Mouse (Mus musculus) left cerebral cortex, adult 18-20 months (tissue): ENCODE results near the gene 2210011C24Rik. TPM values are rescaled to one million over a fixed set of nuclear protein-coding genes. Genes with fewer than 3 reads are reported as not detected.
A peak's percentile ranks its signal among the peaks of the same experiment; 100 is the strongest.

Experiments
- DNase-seq, 2 experiments: peaks; one replicate each; pipeline ENCODE4 v3.0.0; 2021 to 2022; ENCODE audit warnings: low spot score in 2 of 2, mixed read lengths in 1 of 2
- long read RNA-seq, 2 experiments: library from polyadenylated mRNA; stranded (forward); transcript quantifications; one replicate each; pipeline ENCODE4 v2.0.0; 2021
- total RNA-seq, 2 experiments: library from RNA; stranded (reverse); gene quantifications; 2 replicates each; pipeline ENCODE4 v1.2.3; 2021

2210011C24Rik gene
- under 1 TPM in 1 of 2 experiments, not detected in 1; 0.61 TPM for total RNA-seq
- long read RNA-seq, experiment 1, partial matches to known transcripts: 0 of 2 reads
- long read RNA-seq, experiment 1, other reads (novel, unspliced or antisense): 0 of 2 reads
- long read RNA-seq, experiment 2, partial matches to known transcripts: 1 of 2 reads
- long read RNA-seq, experiment 2, other reads (novel, unspliced or antisense): 0 of 2 reads

- no peak for DNase-seq
These were observed at the start of gene 2210011C24Rik for GRCm38 (mm10) chr8:84011705-84012498. 2210011C24Rik (minus strand) TSS chr8:84012171.

GRCm38 (mm10) chr8:84060245-84060644 is 48.3 kb upstream of the 2210011C24Rik start:
- no peak for DNase-seq

GRCm38 (mm10) chr8:84059226-84059625 is 47.3 kb upstream of the 2210011C24Rik start:
- DNase-seq: no peak

GRCm38 (mm10) chr8:84057827-84058226 is 45.9 kb upstream of the 2210011C24Rik start:
- no peak for DNase-seq

GRCm38 (mm10) chr8:84053229-84053628 is 41.3 kb upstream of the 2210011C24Rik start:
- no peak for DNase-seq

GRCm38 (mm10) chr8:84052746-84053145 is 40.8 kb upstream of the 2210011C24Rik start:
- no peak for DNase-seq

- no peak for DNase-seq
These were observed 36.2 kb upstream of the 2210011C24Rik start for GRCm38 (mm10) chr8:84048171-84048570.

GRCm38 (mm10) chr8:84046505-84046904 is 34.5 kb upstream of the 2210011C24Rik start:
- DNase-seq: no peak

- no peak for DNase-seq
These were observed 32.9 kb upstream of the 2210011C24Rik start, which contains the start of gene Rln3 for GRCm38 (mm10) chr8:84044900-84045299. Rln3 (minus strand) TSS chr8:84045000.

GRCm38 (mm10) chr8:84044103-84044502 is 32.1 kb upstream of the 2210011C24Rik start:
- DNase-seq: no peak

GRCm38 (mm10) chr8:84042948-84043342 is 31.0 kb upstream of the 2210011C24Rik start:
- no peak for DNase-seq

- DNase-seq: peak; percentile 16 to 18
These were observed 30.3 kb upstream of the 2210011C24Rik start, which contains the start of gene Il27ra for GRCm38 (mm10) chr8:84042066-84042947. Il27ra (minus strand) TSS chr8:84042589.

GRCm38 (mm10) chr8:84039050-84039449 is 27.1 kb upstream of the 2210011C24Rik start:
- DNase-seq: peak; percentile 63 to 68

GRCm38 (mm10) chr8:84038015-84038414 is 26.0 kb upstream of the 2210011C24Rik start:
- no peak for DNase-seq

- no peak for DNase-seq
These were observed 20.8 kb upstream of the 2210011C24Rik start for GRCm38 (mm10) chr8:84032777-84033176.

- no peak for DNase-seq
These were observed 17.3 kb upstream of the 2210011C24Rik start for GRCm38 (mm10) chr8:84029272-84029671.

GRCm38 (mm10) chr8:84027449-84027848 is 15.5 kb upstream of the 2210011C24Rik start:
- no peak for DNase-seq

- peak in 1 of 2 experiments; percentile 29 for DNase-seq
These were observed 13.9 kb upstream of the 2210011C24Rik start for GRCm38 (mm10) chr8:84025863-84026262.

- DNase-seq: peak in 1 of 2 experiments; percentile 29
These were observed 12.2 kb upstream of the 2210011C24Rik start for GRCm38 (mm10) chr8:84024171-84024570.

GRCm38 (mm10) chr8:84023631-84024030 is 11.7 kb upstream of the 2210011C24Rik start:
- no peak for DNase-seq

GRCm38 (mm10) chr8:84023085-84023484 is 11.1 kb upstream of the 2210011C24Rik start:
- no peak for DNase-seq
